Comparison of ENCODE assay signal across 9 mouse cellular contexts in the genomic region with DNA sequence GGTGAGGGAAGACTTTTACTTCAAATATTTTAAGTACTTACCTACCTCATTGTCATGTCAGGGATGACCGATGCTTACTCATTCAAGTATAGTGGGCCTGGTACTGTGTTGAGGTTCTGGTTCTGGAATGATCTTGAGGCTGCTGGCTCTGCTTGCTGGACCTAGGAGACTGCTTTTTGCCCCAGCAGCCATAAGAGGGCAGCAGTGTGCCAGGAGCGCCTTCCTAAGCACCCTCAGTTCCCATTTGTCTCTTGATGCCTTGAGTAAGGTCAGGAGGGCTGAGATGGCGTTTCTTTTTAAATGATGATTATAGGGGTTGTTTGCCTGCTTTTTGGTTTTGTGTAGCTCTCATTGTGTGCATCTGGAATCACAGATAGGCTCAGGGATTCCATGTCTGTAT. TPM values are rescaled to one million over a fixed set of nuclear protein-coding genes. Genes with fewer than 3 reads are reported as not detected.
DNase-seq lines count a peak whose midpoint lies in the region; TF ChIP-seq lines count a peak whose summit lies in the region.
"Had no signal": no experiment of that assay in that cellular context is flagged by ENCODE, and none has a peak within 500 bp of the region (broad histone marks: within the 10 kb centered on the region; RNA-seq: fewer than 3 reads in every experiment).

No protein-coding gene starts in this region.

- DNase-seq in heart, adult 2 months = peak; percentile 67 to 81
- no peak for DNase-seq in heart, embryonic 10.5 days (ENCODE audit: low spot score)
- peak; percentile 75 for DNase-seq in adipocyte (ENCODE audit: low spot score)
- DNase-seq in embryo, embryonic 11 days = peak; percentile 76
- peak; percentile 65 for DNase-seq in heart, adult 8-10 months (ENCODE audit: low spot score)
- peak; percentile 66 to 86 for DNase-seq in kidney, postnatal 36 days
- peak; percentile 68 for DNase-seq in lung, postnatal 25 days (ENCODE audit: low spot score)
- DNase-seq in skeletal muscle tissue, adult 2 months (ENCODE audit: low read depth, low spot score) = peak; percentile 47

- TF ChIP-seq EP300 in heart, adult 2 months (IDR thresholded peaks at IDR 0.05; ENCODE audit: insufficient read depth, low read depth, low read length) = peak; percentile 80

- no peak overlapping the region for H3K27ac ChIP-seq in heart, adult 2 months
- H3K27ac ChIP-seq in heart, embryonic 10.5 days = no peak overlapping the region
- H3K27ac ChIP-seq: limb, embryonic 12.5 days had no signal

- no peaks in the 10 kb centered on the region for H3K9me3 ChIP-seq in heart, embryonic 10.5 days
- H3K9me3 ChIP-seq: limb, embryonic 12.5 days had no signal

- H3K36me3 ChIP-seq in heart, adult 2 months (ENCODE audit: control insufficient read depth, insufficient read depth, low read length) = no peaks in the 10 kb centered on the region
- H3K36me3 ChIP-seq in heart, embryonic 10.5 days = peaks cover 85% of the 10 kb centered on the region

- no peaks in the 10 kb centered on the region for H3K27me3 ChIP-seq in heart, adult 2 months (ENCODE audit: control insufficient read depth, insufficient read depth, low read length)
- no peaks in the 10 kb centered on the region for H3K27me3 ChIP-seq in heart, embryonic 10.5 days (ENCODE audit: insufficient read depth, poor library complexity, severe bottlenecking)
- H3K27me3 ChIP-seq: limb, embryonic 12.5 days had no signal

- 27% methylated on average over 3 of the region's 3 CpGs for WGBS in heart, adult 2 months
- WGBS in heart, embryonic 10.5 days = 54% methylated on average over 3 of the region's 3 CpGs

- no peak; the same call in 1 of the 2 replicates for TF ChIP-seq CTCF in heart, adult 2 months (IDR thresholded peaks at IDR 0.05)

- no peak overlapping the region for H3K9ac ChIP-seq in heart, adult 2 months (ENCODE audit: low read depth, low read length)
- H3K9ac ChIP-seq: limb, embryonic 12.5 days had no signal

- H3K4me3 ChIP-seq in heart, adult 2 months = no peak overlapping the region
- no peak overlapping the region for H3K4me3 ChIP-seq in heart, embryonic 10.5 days
- H3K4me3 ChIP-seq: limb, embryonic 12.5 days had no signal

- H3K79me2 ChIP-seq in heart, adult 2 months (replicated peaks; ENCODE audit: control insufficient read depth, insufficient read depth, low read length) = no peaks in the 10 kb centered on the region

- H3K4me1 ChIP-seq in heart, adult 2 months (ENCODE audit: control insufficient read depth, insufficient read depth, low read length) = no peaks in the 10 kb centered on the region; the same call in 1 of the 2 replicates
- no peaks in the 10 kb centered on the region; the same call in 1 of the 2 replicates for H3K4me1 ChIP-seq in heart, embryonic 10.5 days
- H3K4me1 ChIP-seq: limb, embryonic 12.5 days had no signal

- no peak for TF ChIP-seq POLR2A in heart, adult 2 months (IDR thresholded peaks at IDR 0.05; ENCODE audit: insufficient read depth, low read depth, low read length)

- intact Hi-C loops in heart, adult 2 months (cut with DNase I) = loop anchor here (1.0 to 5.0 kb wide), 2 partner anchors 43 to 79 kb away; no protein-coding TSS in a partner anchor

RNA-seq across cellular contexts. Expression of a gene that starts 18.7 kb away (rescaled TPM):
- total RNA-seq in heart, adult 2 months (2021) = 10 to 100 TPM; 65.3 to 81.4 TPM
- polyA plus RNA-seq in heart, adult 2 months (2012; rRNA removed) = 115 and 120 TPM in 2 replicates
- 408 and 575 TPM in 2 replicates for polyA plus RNA-seq in heart, embryonic 10.5 days (2016; fragmentation: Nextera tagmentation; extraction: Ambion mirVana)
- total RNA-seq in heart, adult 8-10 months (2022) = 10 to 100 TPM; 57.4 to 70.8 (median 63.8) TPM

RNA-seq across cellular contexts. Expression of a gene that starts 24.5 kb away (rescaled TPM):
- 1 to 10 TPM; 4.5 to 5.4 TPM for total RNA-seq in heart, adult 2 months (2021)
- 7.6 and 11.8 TPM in 2 replicates for polyA plus RNA-seq in heart, adult 2 months (2012; rRNA removed)
- polyA plus RNA-seq in heart, embryonic 10.5 days (2016; fragmentation: Nextera tagmentation; extraction: Ambion mirVana) = 12.7 and 18.9 TPM in 2 replicates
- 1 to 10 TPM; 4.0 to 5.9 (median 4.9) TPM for total RNA-seq in heart, adult 8-10 months (2022)

RNA-seq across cellular contexts. Expression of a gene that starts 59.6 kb away (rescaled TPM):
- 10 to 100 TPM; 18.8 to 22.8 TPM for total RNA-seq in heart, adult 2 months (2021)
- 9.8 and 15.9 TPM in 2 replicates for polyA plus RNA-seq in heart, adult 2 months (2012; rRNA removed)
- polyA plus RNA-seq in heart, embryonic 10.5 days (2016; fragmentation: Nextera tagmentation; extraction: Ambion mirVana) = 43.7 and 47.7 TPM in 2 replicates
- total RNA-seq in heart, adult 8-10 months (2022) = 10 to 100 TPM; 18.9 to 20.1 (median 19.6) TPM

RNA-seq across cellular contexts. Expression of a gene that starts 59.6 kb away (rescaled TPM):
- 10 to 100 TPM; 32.0 to 36.3 TPM for total RNA-seq in heart, adult 2 months (2021)
- polyA plus RNA-seq in heart, adult 2 months (2012; rRNA removed) = 31.4 and 31.7 TPM in 2 replicates
- polyA plus RNA-seq in heart, embryonic 10.5 days (2016; fragmentation: Nextera tagmentation; extraction: Ambion mirVana) = 53.3 and 55.2 TPM in 2 replicates
- total RNA-seq in heart, adult 8-10 months (2022) = 10 to 100 TPM; 33.7 to 37.7 (median 35.0) TPM
